Mouse (Mus musculus): ENCODE results near the gene 4930404H24Rik. TPM values are rescaled to one million over a fixed set of nuclear protein-coding genes. Genes with fewer than 3 reads are reported as not detected.
A peak's percentile ranks its signal among the peaks of the same experiment; 100 is the strongest.

The 4930404H24Rik gene
- not detected in 2 replicates for polyA plus RNA-seq (2015; fragmentation: Nextera tagmentation; extraction: Ambion mirVana)

DNA sequence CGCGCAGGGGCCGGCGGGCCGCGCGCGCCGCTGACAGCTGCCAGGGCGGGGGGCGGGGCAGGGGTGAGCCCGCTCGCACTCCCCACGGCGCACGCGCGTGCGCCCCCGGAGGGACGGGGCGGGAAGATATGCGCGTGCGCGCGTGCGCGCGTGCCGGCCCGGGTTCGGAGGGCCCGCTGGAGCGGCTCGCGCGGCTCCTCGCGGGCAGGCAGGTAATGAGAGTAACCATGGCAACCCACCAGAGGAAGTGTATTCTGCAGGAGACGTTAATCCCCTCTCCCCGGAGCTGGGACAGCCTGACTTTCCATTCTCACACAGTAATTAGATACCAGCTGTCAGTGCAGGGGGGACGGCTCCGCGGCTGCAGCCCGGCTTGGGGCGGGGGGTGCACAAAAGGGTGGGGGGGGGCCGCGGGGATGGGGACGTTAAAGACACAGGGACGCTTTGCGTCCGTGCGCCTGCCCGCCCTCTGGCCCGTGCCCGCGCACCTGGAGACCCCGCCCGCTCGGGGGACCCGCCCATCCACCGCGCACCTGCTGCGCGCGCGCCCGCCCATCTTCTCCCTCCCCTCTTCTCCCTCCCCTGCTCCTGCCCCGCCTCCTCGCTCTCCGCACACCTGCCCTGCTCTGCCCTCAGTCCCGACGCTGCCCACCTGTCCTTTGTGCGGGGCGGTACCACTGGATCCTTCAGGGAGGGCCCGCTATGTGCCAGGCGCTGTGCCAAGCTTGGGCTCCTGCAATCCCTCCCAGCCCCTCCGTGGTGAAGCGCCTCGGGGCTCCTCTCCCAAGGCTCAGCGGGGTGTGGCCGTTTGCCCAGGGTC, at the start of gene 4930404H24Rik:
TSS of gene 4930404H24Rik (plus strand) at position 218 of the 820 bp plus-strand sequence.
- 1% methylated on average over 68 of the region's 83 CpGs for WGBS
- ATAC-seq (replicated peaks; ENCODE audit: low FRiP score, low read depth) (peak; percentile 73), DNase-seq (ENCODE audit: low spot score) (peak; percentile 70)
- Histone ChIP-seq H3K36me3 (ENCODE audit: insufficient read depth, low read length) (no peaks in the 10 kb centered on the region), H3K4me1 (replicated peaks; ENCODE audit: insufficient read depth, low read length) (peaks cover 17% of the 10 kb centered on the region), H3K4me3 (replicated peaks; ENCODE audit: low read depth, low read length) (peak within 1 kb of the TSS; percentile 58), H3K9me3 (replicated peaks; ENCODE audit: low read length) (no peaks in the 10 kb centered on the region), H3K27me3 (ENCODE audit: insufficient read depth, low read length) (no peaks in the 10 kb centered on the region), H3K9ac (ENCODE audit: low read depth, low read length) (peak within 1 kb of the TSS; percentile 69), H3K4me2 (ENCODE audit: low read length) (peak within 1 kb of the TSS; percentile 99), H3K27ac (peak within 1 kb of the TSS; percentile 69)
- no peak for TF ChIP-seq CTCF (IDR thresholded peaks at IDR 0.05; ENCODE audit: low read depth)

DNA sequence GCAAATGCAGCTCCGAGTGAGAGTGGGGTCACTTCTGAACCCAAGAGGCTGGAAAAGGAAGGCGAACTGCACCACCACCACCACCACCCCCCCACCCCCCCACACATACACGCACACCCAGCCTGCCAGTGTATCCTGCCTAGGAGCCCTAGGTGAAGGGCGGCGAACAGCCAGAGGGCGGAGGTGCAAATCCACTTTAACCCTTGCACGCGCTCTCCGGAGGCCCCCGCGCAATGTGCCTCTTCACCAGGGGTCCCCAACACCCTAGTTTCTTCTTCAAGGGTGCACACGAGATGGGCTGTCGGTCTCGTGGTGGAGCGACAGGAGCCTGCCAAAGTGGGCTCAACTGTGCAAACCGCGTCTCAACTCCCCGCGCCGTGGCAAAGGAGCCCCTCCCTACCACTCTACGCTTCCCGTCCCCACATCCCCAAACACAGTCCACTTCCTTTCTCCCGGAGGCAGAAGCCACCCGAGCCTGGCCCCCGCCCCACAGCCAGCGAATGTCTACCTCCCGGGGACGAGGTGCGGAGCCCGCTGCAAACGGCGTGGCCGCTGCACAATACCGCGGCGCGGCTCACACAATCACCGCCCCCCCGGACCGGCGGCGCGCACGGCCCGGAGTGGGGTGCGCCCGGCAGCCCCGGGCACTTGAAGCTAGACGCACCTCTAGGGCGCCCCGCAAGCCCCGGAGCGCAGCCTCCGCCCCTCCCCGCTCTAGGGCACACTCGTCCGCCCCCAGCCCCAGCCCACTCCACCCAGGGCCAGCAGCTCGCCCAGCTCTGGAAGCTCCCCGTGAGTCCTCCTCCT, 49.0 kb upstream of the 4930404H24Rik start:
- Histone ChIP-seq H3K9ac (ENCODE audit: low read depth, low read length) (peak overlapping the region; percentile 81), H3K4me2 (ENCODE audit: low read length) (peak overlapping the region; percentile 99), H3K4me1 (replicated peaks; ENCODE audit: insufficient read depth, low read length) (peaks cover 25% of the 10 kb centered on the region), H3K27me3 (ENCODE audit: insufficient read depth, low read length) (no peaks in the 10 kb centered on the region), H3K9me3 (replicated peaks; ENCODE audit: low read length) (no peaks in the 10 kb centered on the region), H3K4me3 (replicated peaks; ENCODE audit: low read depth, low read length) (peak overlapping the region; percentile 86), H3K36me3 (ENCODE audit: insufficient read depth, low read length) (no peaks in the 10 kb centered on the region), H3K27ac (peak overlapping the region; percentile 82)
- ATAC-seq (replicated peaks; ENCODE audit: low FRiP score, low read depth) (peak; percentile 52), DNase-seq (ENCODE audit: low spot score) (peak; percentile 66)
- WGBS: 1% methylated on average over 58 of the region's 59 CpGs
- TF ChIP-seq CTCF (IDR thresholded peaks at IDR 0.05; ENCODE audit: low read depth): no peak

DNA sequence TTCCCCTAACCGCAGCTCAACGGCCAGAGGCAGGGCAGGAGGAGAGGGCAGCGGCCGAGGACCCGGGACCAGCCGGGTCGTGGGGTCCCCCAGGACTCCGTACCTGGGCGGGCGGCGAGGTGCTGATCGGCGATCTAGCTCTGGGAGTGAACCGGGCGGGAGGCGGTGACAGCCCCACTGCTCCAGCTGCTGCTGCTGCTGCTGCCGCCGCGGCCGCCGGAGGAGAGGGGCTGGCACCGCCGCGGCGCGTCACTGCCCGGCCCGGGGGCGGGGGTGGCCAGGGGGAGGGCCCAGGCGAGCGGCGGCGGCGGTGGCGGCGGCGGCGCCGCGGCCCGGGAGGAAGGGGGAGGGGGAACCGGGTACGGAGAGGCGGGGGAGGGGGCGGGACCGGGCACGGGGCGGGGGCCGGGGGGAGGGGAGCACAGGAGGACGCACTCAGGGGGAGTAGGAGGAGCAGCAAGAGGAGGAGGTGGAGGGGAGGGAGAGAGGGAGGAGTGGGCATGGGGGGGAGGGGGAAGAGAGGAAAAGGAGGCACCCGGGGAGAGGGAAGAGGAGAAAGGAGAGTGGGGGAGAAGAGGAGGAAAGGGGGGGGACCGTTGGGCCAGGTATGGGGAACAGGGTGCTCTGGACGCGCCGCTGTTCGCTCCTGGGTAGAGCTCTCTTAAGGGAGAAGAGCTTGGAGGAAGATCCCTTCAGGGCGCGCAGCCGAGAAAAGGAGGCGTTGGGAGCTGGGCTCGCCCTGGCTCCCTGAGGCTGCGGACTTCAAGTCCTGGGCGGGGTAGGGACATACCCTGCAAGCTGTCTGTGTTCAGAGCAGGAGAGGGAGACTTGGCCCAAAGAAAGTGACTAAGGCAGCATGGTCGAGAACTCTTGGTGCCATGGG, 48.1 kb upstream of the 4930404H24Rik start:
- TF ChIP-seq CTCF (IDR thresholded peaks at IDR 0.05; ENCODE audit: low read depth): no peak
- Histone ChIP-seq H3K36me3 (ENCODE audit: insufficient read depth, low read length) (no peaks in the 10 kb centered on the region), H3K4me1 (replicated peaks; ENCODE audit: insufficient read depth, low read length) (peaks cover 25% of the 10 kb centered on the region), H3K27ac (peak overlapping the region; percentile 82), H3K4me2 (ENCODE audit: low read length) (peak overlapping the region; percentile 99), H3K4me3 (replicated peaks; ENCODE audit: low read depth, low read length) (peak overlapping the region; percentile 86), H3K9ac (ENCODE audit: low read depth, low read length) (peak overlapping the region; percentile 81), H3K9me3 (replicated peaks; ENCODE audit: low read length) (no peaks in the 10 kb centered on the region), H3K27me3 (ENCODE audit: insufficient read depth, low read length) (no peaks in the 10 kb centered on the region)
- DNase-seq (ENCODE audit: low spot score): peak; percentile 85
- under 1% methylated on average over 35 of the region's 64 CpGs for WGBS
- ATAC-seq (replicated peaks; ENCODE audit: low FRiP score, low read depth): peak; percentile 68

DNA sequence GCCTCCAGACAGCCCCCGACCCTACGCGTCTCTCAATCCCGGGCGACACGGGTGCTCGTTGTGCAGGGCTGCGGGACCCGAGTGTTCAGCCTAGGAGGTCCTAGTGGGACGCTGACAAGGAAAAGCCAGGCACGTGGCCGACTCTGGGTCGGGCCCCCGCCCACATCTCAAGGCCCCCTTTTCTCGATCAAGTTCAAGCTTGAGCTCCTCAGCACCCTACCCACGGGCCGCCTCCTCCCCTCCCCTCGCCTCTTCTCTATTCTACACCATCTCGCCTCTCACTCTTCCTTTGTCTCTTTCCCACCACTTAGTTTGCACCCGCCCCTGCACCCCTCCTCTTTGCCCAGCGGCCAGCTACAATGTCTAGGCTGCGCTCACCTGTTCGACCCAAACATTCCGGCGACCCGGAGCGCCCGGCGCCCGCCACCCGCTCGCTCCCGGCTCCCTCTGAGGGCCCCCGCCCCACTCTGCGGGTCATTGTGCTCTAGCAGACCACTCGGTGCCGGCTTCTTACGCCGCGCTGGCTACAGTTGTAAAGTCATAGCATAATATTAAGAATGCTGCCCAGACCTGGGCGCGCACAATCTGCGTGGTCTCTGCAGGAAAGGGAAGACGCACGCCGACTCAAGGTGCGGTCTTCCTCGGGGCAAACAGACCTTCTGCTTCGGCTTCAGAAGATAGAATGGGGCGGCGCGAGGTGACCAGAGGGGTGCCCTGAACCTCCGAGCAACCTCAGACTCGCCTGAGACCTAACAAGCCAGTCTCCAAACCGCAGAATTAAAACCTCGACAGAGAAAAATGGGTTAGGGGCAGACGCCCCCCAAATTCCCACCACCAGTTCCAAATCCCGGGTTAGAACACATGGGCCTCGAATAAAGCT, 47.2 kb upstream of the 4930404H24Rik start:
- peak; percentile 60 for DNase-seq (ENCODE audit: low spot score)
- Histone ChIP-seq H3K27ac (peak overlapping the region; percentile 82), H3K4me3 (replicated peaks; ENCODE audit: low read depth, low read length) (peak overlapping the region; percentile 86), H3K4me1 (replicated peaks; ENCODE audit: insufficient read depth, low read length) (peaks cover 22% of the 10 kb centered on the region), H3K27me3 (ENCODE audit: insufficient read depth, low read length) (no peaks in the 10 kb centered on the region), H3K4me2 (ENCODE audit: low read length) (peak overlapping the region; percentile 99), H3K9ac (ENCODE audit: low read depth, low read length) (peak overlapping the region; percentile 81), H3K36me3 (ENCODE audit: insufficient read depth, low read length) (no peaks in the 10 kb centered on the region), H3K9me3 (replicated peaks; ENCODE audit: low read length) (no peaks in the 10 kb centered on the region)
- no peak for TF ChIP-seq CTCF (IDR thresholded peaks at IDR 0.05; ENCODE audit: low read depth)
- under 1% methylated on average over 55 of the region's 59 CpGs for WGBS
- peak; percentile 24 for ATAC-seq (replicated peaks; ENCODE audit: low FRiP score, low read depth)

DNA sequence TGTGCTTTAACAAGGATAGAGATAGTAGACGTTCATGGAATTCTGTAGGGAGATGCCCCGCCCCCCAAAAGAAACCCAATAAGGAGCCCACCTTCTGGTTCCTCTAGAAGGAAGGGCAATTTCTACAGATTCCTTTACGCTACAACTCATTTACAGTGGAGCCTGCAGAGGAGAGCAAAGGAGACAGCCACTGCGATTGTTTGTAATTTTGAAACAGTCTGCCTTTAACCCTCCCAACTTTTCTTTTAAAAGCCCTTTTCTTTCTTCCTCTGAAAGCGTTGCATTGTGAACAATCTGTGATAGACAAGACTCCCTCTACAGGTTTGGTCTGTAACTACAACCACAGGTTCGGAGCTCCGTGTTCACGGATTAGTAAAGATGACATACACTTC, 46.6 kb upstream of the 4930404H24Rik start:
- H3K9ac ChIP-seq (ENCODE audit: low read depth, low read length): peak overlapping the region; percentile 81
- H3K9me3 ChIP-seq (replicated peaks; ENCODE audit: low read length): no peaks in the 10 kb centered on the region
- no peak for ATAC-seq (replicated peaks; ENCODE audit: low FRiP score, low read depth)

More for the DNA sequence above, 46.6 kb upstream of the 4930404H24Rik start:
- Histone ChIP-seq H3K27ac (peak overlapping the region; percentile 82; the same call in 1 of the 2 replicates), H3K4me2 (ENCODE audit: low read length) (peak overlapping the region; percentile 99), H3K27me3 (ENCODE audit: insufficient read depth, low read length) (no peaks in the 10 kb centered on the region), H3K4me1 (replicated peaks; ENCODE audit: insufficient read depth, low read length) (peaks cover 15% of the 10 kb centered on the region), H3K4me3 (replicated peaks; ENCODE audit: low read depth, low read length) (peak overlapping the region; percentile 86), H3K36me3 (ENCODE audit: insufficient read depth, low read length) (no peaks in the 10 kb centered on the region)
- 1% methylated on average over 8 of the region's 8 CpGs for WGBS
- peak; percentile 83 for TF ChIP-seq CTCF (IDR thresholded peaks at IDR 0.05; ENCODE audit: low read depth)
- DNase-seq (ENCODE audit: low spot score): peak; percentile 92
